Mouse (Mus musculus): ENCODE measurements around the gene Scrn2.
A peak's percentile ranks its signal among the peaks of the same experiment; 100 is the strongest.

Scrn2 gene

GRCm38 (mm10) chr11:97018583-97019344, 11.0 kb upstream of the Scrn2 start:
- DNase-seq (ENCODE audit: low read depth), result no peak

- no peak for DNase-seq (ENCODE audit: low read depth)
Measured at GRCm38 (mm10) chr11:97019345-97019708, 10.4 kb upstream of the Scrn2 start.

GRCm38 (mm10) chr11:97021121-97021765, 8.5 kb upstream of the Scrn2 start:
- DNase-seq (ENCODE audit: low read depth), result no peak

GRCm38 (mm10) chr11:97021873-97022484, 7.8 kb upstream of the Scrn2 start:
- DNase-seq (ENCODE audit: low read depth), result no peak

- no peak for DNase-seq (ENCODE audit: low read depth)
Measured at GRCm38 (mm10) chr11:97024977-97025376, 4.8 kb upstream of the Scrn2 start.

- peak; percentile 65 for DNase-seq (ENCODE audit: low read depth)
Measured at GRCm38 (mm10) chr11:97025721-97026344, 3.9 kb upstream of the Scrn2 start.

GRCm38 (mm10) chr11:97030426-97030825, 688 bp downstream of the Scrn2 start:
- DNase-seq (ENCODE audit: low read depth), result no peak

- DNase-seq (ENCODE audit: low read depth), result no peak
Measured at GRCm38 (mm10) chr11:97031977-97032376, 2.2 kb downstream of the Scrn2 start.

GRCm38 (mm10) chr11:97032499-97032898, 2.8 kb downstream of the Scrn2 start:
- no peak for DNase-seq (ENCODE audit: low read depth)

- DNase-seq (ENCODE audit: low read depth), result no peak
Measured at GRCm38 (mm10) chr11:97033781-97034180, 4.0 kb downstream of the Scrn2 start.

GRCm38 (mm10) chr11:97036141-97036540, 6.4 kb downstream of the Scrn2 start:
- no peak for DNase-seq (ENCODE audit: low read depth)

GRCm38 (mm10) chr11:97038881-97039280, 9.1 kb downstream of the Scrn2 start:
- DNase-seq (ENCODE audit: low read depth), result no peak

GRCm38 (mm10) chr11:97040301-97041021, 10.7 kb downstream of the Scrn2 start:
- DNase-seq (ENCODE audit: low read depth), result no peak

- peak; percentile 85 for DNase-seq (ENCODE audit: low read depth)
Measured at GRCm38 (mm10) chr11:97041022-97041899, 11.5 kb downstream of the Scrn2 start, which contains the start of the genes Lrrc46 and Mrpl10. Gene Lrrc46, minus strand, starts transcription at chr11:97041407. Gene Mrpl10, plus strand, starts transcription at chr11:97041560.

GRCm38 (mm10) chr11:97044902-97045301, 15.2 kb downstream of the Scrn2 start:
- DNase-seq (ENCODE audit: low read depth), result no peak

- DNase-seq (ENCODE audit: low read depth), result no peak
Measured at GRCm38 (mm10) chr11:97045861-97046260, 16.1 kb downstream of the Scrn2 start.

- DNase-seq (ENCODE audit: low read depth), result no peak
Measured at GRCm38 (mm10) chr11:97048090-97048650, 18.4 kb downstream of the Scrn2 start.

- DNase-seq (ENCODE audit: low read depth), result no peak
Measured at GRCm38 (mm10) chr11:97049492-97050085, 19.9 kb downstream of the Scrn2 start.

GRCm38 (mm10) chr11:97050216-97050943, 20.6 kb downstream of the Scrn2 start, which contains the start of gene Osbpl7:
Gene Osbpl7, plus strand, starts transcription at chr11:97050628.
- peak; percentile 42 for DNase-seq (ENCODE audit: low read depth)
